Mouse (Mus musculus): ENCODE data around the gene Alpl. TPM values are rescaled to one million over a fixed set of nuclear protein-coding genes. Genes with fewer than 3 reads are reported as not detected.

Alpl gene
- not detected for polyA plus RNA-seq (2017; shearing (Covaris generic))

GRCm38 (mm10) chr4:137795611-137796557, at the start of gene Alpl:
TSS of gene Alpl (minus strand) at chr4:137796384.

Other genes with a start within 250 kb of the Alpl start
- gene Ldlrad2, start 221.8 kb downstream of the Alpl start, polyA plus RNA-seq (2017; shearing (Covaris generic)) = not detected
- 96.2 TPM for gene Usp48, start 202.6 kb downstream of the Alpl start, polyA plus RNA-seq (2017; shearing (Covaris generic))
- gene Rap1gap, start 131.7 kb downstream of the Alpl start, polyA plus RNA-seq (2017; shearing (Covaris generic)) = not detected
- 24.7 TPM for gene Ece1, start 65.9 kb upstream of the Alpl start, polyA plus RNA-seq (2017; shearing (Covaris generic))
- 73.6 TPM for gene Eif4g3, start 196.6 kb upstream of the Alpl start, polyA plus RNA-seq (2017; shearing (Covaris generic))

All from naive thymus-derived CD4-positive, alpha-beta T cell, adult 5 months (primary cell).